Mouse (Mus musculus) kidney, embryonic 15.5 days (tissue): ENCODE data around the gene Sgcg. TPM values are rescaled to one million over a fixed set of nuclear protein-coding genes. Genes with fewer than 3 reads are reported as not detected.

Source experiments
- ATAC-seq: fragments of 200-750 bp; cut with Nextera tagmentation; replicated peaks from 2 replicates; pipeline ENCODE4 v1.8.0; 2017; ENCODE audit warnings: moderate TSS enrichment; ENCODE audit not compliant: low FRiP score
- H3K27ac ChIP-seq: fragments of 300-500 bp; sonication (generic); 2 replicates; pipeline ENCODE4 v1.5.1; 2015; ENCODE audit warnings: mild to moderate bottlenecking, inconsistent platforms
- H3K27me3 ChIP-seq: fragments of 300-500 bp; sonication (generic); 2 replicates; pipeline ENCODE4 v1.6.1; 2015; ENCODE audit warnings: inconsistent platforms
- H3K36me3 ChIP-seq: fragments of 300-500 bp; sonication (generic); 2 replicates; pipeline ENCODE4 v1.6.1; 2015; ENCODE audit warnings: inconsistent platforms
- H3K4me1 ChIP-seq: fragments of 300-500 bp; sonication (generic); 2 replicates; pipeline ENCODE4 v1.6.1; 2015; ENCODE audit warnings: inconsistent platforms
- H3K4me2 ChIP-seq: fragments of 300-500 bp; sonication (generic); 2 replicates; pipeline ENCODE4 v1.6.1; 2015; ENCODE audit warnings: moderate library complexity, mild to moderate bottlenecking, inconsistent platforms
- H3K4me3 ChIP-seq: fragments of 300-500 bp; sonication (generic); replicated peaks from 2 replicates; pipeline ENCODE4 v1.5.1; 2015; ENCODE audit warnings: mild to moderate bottlenecking, inconsistent platforms
- H3K9ac ChIP-seq: fragments of 300-500 bp; sonication (generic); 2 replicates; pipeline ENCODE4 v1.6.1; 2015; ENCODE audit warnings: mild to moderate bottlenecking, inconsistent platforms
- H3K9me3 ChIP-seq: fragments of 300-500 bp; sonication (generic); replicated peaks from 2 replicates; pipeline ENCODE4 v1.6.1; 2016; ENCODE audit warnings: inconsistent platforms
- WGBS: fragments of 180-500 bp; shearing (Covaris S2); methylation state at CpG from one replicate; pipeline ENCODE4 v1.1.7; 2015; ENCODE audit warnings: mixed read lengths; 5-methylcytosine and 5-hydroxymethylcytosine counted together
- polyA plus RNA-seq: library from polyadenylated mRNA; unstranded; fragments of >200 nt; fragmentation: Nextera tagmentation; extraction: Ambion mirVana; gene quantifications from 2 replicates; pipeline ENCODE4 v1.2.1, GENCODE M21; 2015

The Sgcg gene
- polyA plus RNA-seq, result 1.1 and 1.8 TPM in 2 replicates

DNA sequence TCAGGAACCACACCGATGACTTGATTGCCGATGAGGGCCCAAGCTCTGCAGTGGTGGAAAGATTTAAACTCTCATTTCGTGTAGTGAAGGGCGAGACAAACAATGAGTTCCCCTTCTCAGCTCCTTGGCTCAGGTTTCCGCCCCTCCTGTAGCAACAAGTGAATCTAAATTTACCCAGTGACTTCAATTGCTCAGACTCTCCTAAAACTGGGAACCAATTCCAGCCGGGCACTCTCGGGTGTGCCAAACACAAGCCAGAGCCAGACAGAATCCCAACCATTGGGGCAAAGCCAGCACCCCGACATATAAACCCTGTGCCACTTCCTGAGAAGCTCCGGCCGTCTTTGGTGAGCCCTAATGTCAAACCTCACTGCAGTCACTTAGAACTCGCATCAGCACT is at the start of gene Sgcg:
Gene Sgcg (minus strand): TSS at position 139 of the 400 bp plus-strand sequence.
- WGBS, result 18% methylated on average over 11 of the region's 11 CpGs
- Histone ChIP-seq H3K9me3 (no peaks in the 10 kb centered on the region), H3K4me1 (peaks cover 11% of the 10 kb centered on the region), H3K27ac (peak within 1 kb of the TSS; percentile 77), H3K27me3 (no peaks in the 10 kb centered on the region), H3K9ac (no peak within 1 kb of the TSS), H3K4me2 (peak within 1 kb of the TSS; percentile 28), H3K36me3 (no peaks in the 10 kb centered on the region), H3K4me3 (no peak within 1 kb of the TSS)
- peak; percentile 64; the same call in 1 of the 2 replicates for ATAC-seq

- Histone ChIP-seq H3K9ac (no peak overlapping the region), H3K4me2 (no peak overlapping the region), H3K9me3 (no peaks in the 10 kb centered on the region), H3K36me3 (no peaks in the 10 kb centered on the region), H3K27me3 (no peaks in the 10 kb centered on the region), H3K4me3 (no peak overlapping the region), H3K4me1 (no peaks in the 10 kb centered on the region), H3K27ac (no peak overlapping the region)
- 70% methylated on average over 4 of the region's 4 CpGs for WGBS
- no peak for ATAC-seq
Observed at GRCm38 (mm10) chr14:61303969-61304609, 45.8 kb upstream of the Sgcg start.

DNA sequence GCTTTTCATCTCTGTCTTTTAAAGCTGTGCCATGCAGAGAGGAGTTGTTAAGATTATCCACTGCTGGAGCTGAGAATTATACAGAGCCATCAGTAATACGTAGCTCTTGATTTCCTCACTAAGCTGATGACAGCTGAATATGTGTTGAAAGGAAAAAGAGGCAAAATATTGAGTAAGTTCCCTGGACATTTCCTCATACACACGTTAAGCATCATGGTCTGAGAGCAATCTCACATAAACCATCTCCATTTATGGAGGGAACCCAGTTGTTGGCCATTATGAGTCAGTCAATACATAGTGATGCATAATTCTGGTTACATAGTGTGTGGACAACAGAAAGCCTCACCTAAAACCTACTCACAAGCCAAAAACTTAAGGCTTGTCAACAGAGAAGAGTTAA is 44.1 kb upstream of the Sgcg start:
- no peak for ATAC-seq
- no peaks in the 10 kb centered on the region for H3K36me3 ChIP-seq
- H3K27ac ChIP-seq, result no peak overlapping the region
- H3K9ac ChIP-seq, result no peak overlapping the region
- no peaks in the 10 kb centered on the region for H3K27me3 ChIP-seq
- no peak overlapping the region for H3K4me2 ChIP-seq
- H3K4me1 ChIP-seq, result no peaks in the 10 kb centered on the region
- WGBS, result 77% methylated on average over 2 of the region's 2 CpGs
- no peak overlapping the region for H3K4me3 ChIP-seq
- H3K9me3 ChIP-seq, result no peaks in the 10 kb centered on the region

GRCm38 (mm10) chr14:61301323-61301722 is 43.0 kb upstream of the Sgcg start:
- Histone ChIP-seq H3K27ac (no peak overlapping the region), H3K4me1 (no peaks in the 10 kb centered on the region), H3K4me2 (no peak overlapping the region), H3K36me3 (no peaks in the 10 kb centered on the region), H3K9me3 (no peaks in the 10 kb centered on the region), H3K9ac (no peak overlapping the region), H3K4me3 (no peak overlapping the region), H3K27me3 (no peaks in the 10 kb centered on the region)
- WGBS, result 69% methylated on average over 2 of the region's 2 CpGs
- ATAC-seq, result no peak

DNA sequence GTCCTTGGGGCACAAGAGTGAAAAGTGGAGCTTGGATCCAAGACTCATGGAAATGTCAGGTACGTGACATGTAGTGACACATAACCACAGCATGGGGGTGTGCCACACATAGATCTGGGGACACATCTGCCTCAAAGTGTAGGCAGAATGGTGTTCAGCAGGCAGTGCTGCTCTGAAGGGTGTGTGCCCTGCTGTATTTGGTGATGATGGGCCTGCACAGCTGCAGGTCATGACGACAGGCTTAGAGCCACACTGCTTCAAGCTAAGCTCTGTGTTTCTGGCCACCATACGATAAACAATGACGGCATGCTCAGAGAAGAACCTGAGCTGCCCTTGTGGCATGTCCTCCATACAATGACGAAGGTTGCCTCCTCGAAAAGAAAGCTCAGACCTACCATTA is 41.5 kb upstream of the Sgcg start:
- no peak overlapping the region for H3K9ac ChIP-seq
- H3K27me3 ChIP-seq, result no peaks in the 10 kb centered on the region
- 88% methylated on average over 6 of the region's 6 CpGs for WGBS
- no peak for ATAC-seq
- no peak overlapping the region for H3K4me3 ChIP-seq
- H3K27ac ChIP-seq, result no peak overlapping the region
- no peak overlapping the region for H3K4me2 ChIP-seq
- no peaks in the 10 kb centered on the region for H3K4me1 ChIP-seq
- H3K9me3 ChIP-seq, result no peaks in the 10 kb centered on the region
- no peaks in the 10 kb centered on the region for H3K36me3 ChIP-seq

DNA sequence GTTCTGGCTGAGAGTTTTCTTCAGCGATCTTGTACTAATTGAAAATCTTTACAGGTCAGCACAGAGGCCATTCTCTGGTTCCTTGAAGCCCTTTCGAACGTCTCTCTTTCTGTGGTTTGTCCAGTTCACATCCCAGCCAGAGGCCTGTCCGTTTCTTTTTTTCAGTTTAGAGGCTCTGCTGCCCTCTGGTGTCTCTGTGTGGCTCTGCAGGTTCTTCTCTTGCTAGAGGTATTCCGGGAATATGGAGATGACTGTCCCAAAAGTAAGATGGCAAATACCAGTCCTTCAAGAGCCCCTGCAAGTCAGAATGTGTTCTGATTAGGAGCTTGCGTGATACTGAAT is 36.4 kb upstream of the Sgcg start:
- H3K4me1 ChIP-seq, result no peaks in the 10 kb centered on the region
- 20% methylated on average over 6 of the region's 6 CpGs for WGBS
- H3K9me3 ChIP-seq, result no peaks in the 10 kb centered on the region
- no peak for ATAC-seq
- no peaks in the 10 kb centered on the region for H3K36me3 ChIP-seq
- H3K27me3 ChIP-seq, result no peaks in the 10 kb centered on the region
- no peak overlapping the region for H3K4me3 ChIP-seq
- no peak overlapping the region for H3K9ac ChIP-seq
- H3K27ac ChIP-seq, result no peak overlapping the region
- peak overlapping the region; percentile 35; the same call in 1 of the 2 replicates for H3K4me2 ChIP-seq

GRCm38 (mm10) chr14:61293884-61294737 is 35.8 kb upstream of the Sgcg start:
- 48% methylated on average over 16 of the region's 16 CpGs for WGBS
- H3K9me3 ChIP-seq, result no peaks in the 10 kb centered on the region
- no peaks in the 10 kb centered on the region for H3K27me3 ChIP-seq
- no peak overlapping the region for H3K4me3 ChIP-seq
- peak overlapping the region; percentile 35; the same call in 1 of the 2 replicates for H3K4me2 ChIP-seq
- no peak overlapping the region for H3K27ac ChIP-seq
- H3K36me3 ChIP-seq, result no peaks in the 10 kb centered on the region
- H3K9ac ChIP-seq, result no peak overlapping the region
- no peak for ATAC-seq
- H3K4me1 ChIP-seq, result no peaks in the 10 kb centered on the region

DNA sequence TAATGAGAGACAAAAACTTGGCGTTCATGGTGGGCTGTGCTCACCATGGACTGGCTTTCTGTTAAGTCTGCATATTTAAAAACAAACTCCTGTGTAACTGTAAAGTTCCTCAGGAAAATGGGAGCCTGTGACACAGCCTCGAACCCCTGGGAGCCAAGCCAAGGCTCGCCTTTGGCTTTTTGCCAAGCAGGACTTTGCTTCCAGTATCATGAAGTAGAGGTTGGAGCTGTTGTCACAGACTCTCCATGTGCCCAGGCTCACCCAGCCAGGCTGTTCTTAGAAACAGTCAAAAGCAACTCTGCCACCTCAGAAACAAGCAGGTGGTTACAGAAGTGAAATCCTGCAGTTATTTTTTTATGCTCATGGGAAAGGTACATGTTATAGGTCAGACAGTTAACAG is 32.4 kb upstream of the Sgcg start:
- H3K9me3 ChIP-seq, result no peaks in the 10 kb centered on the region
- ATAC-seq, result no peak
- no peak overlapping the region for H3K27ac ChIP-seq
- 55% methylated on average over 3 of the region's 3 CpGs for WGBS
- no peaks in the 10 kb centered on the region for H3K27me3 ChIP-seq
- H3K36me3 ChIP-seq, result no peaks in the 10 kb centered on the region
- H3K9ac ChIP-seq, result no peak overlapping the region
- no peaks in the 10 kb centered on the region for H3K4me1 ChIP-seq
- H3K4me3 ChIP-seq, result no peak overlapping the region
- no peak overlapping the region for H3K4me2 ChIP-seq

DNA sequence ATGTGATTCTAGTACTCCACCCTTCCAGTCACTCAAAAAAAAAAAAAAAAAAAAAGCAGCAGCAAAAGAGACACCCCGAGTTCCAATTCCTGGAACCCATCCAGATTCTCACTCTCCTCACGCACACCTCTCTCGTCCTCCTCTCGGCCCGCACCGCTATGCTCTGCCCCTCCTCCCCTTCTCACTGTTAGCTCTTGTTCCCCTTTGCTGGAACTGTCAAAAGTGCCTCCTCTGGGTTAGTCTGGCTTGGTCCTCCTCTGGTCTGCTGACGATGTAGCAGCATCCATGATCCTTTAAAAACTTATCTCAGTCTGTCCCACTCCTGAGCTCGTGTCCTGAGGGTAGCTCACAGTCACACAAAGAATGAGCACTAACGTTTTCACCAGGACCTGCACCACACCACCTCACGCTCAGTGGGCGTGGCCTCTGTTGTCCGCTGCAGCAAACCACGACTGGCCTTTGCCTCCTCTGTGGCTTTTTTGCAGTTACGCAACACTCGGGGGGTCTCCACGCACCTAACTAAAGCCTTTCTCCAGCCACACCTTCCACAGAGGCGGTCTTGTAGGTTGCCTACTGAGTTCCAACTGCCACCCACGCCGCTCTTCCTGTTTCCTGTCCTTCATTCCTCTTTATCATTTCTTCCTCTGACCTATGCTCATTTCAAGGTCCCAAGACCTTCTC is 30.5 kb upstream of the Sgcg start:
- H3K4me3 ChIP-seq, result no peak overlapping the region
- ATAC-seq, result no peak
- H3K4me1 ChIP-seq, result no peaks in the 10 kb centered on the region
- H3K9ac ChIP-seq, result no peak overlapping the region
- no peaks in the 10 kb centered on the region for H3K9me3 ChIP-seq
- no peaks in the 10 kb centered on the region for H3K36me3 ChIP-seq
- H3K27me3 ChIP-seq, result no peaks in the 10 kb centered on the region
- H3K27ac ChIP-seq, result no peak overlapping the region
- 74% methylated on average over 19 of the region's 19 CpGs for WGBS
- H3K4me2 ChIP-seq, result no peak overlapping the region

DNA sequence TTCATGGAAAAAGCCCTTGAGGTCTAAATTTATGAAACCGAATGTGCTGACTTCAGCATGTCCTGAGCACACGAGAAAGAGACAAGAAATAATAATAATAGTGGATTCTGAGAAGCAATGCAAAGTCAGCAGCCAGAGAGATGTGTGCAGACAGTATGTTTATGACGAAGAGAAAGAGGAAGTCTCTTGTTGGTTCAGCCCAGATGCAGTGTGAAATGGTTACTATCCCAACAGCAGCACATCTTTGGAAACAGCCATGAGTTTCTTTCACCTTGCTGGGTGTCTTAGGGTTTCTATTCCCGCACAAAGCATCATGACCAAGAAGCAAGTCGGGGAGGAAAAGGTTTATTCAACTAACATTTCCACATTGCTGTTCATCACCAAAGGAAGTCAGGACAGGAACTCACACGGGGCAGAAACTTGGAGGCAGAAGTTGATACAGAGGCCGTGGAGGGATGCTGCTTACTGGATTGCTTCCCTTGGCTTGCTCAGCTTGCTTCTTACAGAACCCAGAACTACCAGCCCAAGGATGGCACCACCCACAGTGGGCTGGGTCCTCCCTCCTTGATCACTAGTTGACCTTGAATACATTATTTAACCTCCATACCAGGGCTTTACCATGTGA is 20.5 kb upstream of the Sgcg start:
- H3K4me3 ChIP-seq, result no peak overlapping the region
- H3K27ac ChIP-seq, result no peak overlapping the region
- no peaks in the 10 kb centered on the region for H3K9me3 ChIP-seq
- H3K4me1 ChIP-seq, result peaks cover 11% of the 10 kb centered on the region
- H3K4me2 ChIP-seq, result no peak overlapping the region
- ATAC-seq, result no peak
- H3K27me3 ChIP-seq, result peaks cover 23% of the 10 kb centered on the region
- no peak overlapping the region for H3K9ac ChIP-seq
- WGBS, result 75% methylated on average over 7 of the region's 7 CpGs
- no peaks in the 10 kb centered on the region for H3K36me3 ChIP-seq

GRCm38 (mm10) chr14:61277285-61277684 is 19.0 kb upstream of the Sgcg start:
- peaks cover 11% of the 10 kb centered on the region for H3K4me1 ChIP-seq
- no peaks in the 10 kb centered on the region for H3K9me3 ChIP-seq
- no peak overlapping the region for H3K27ac ChIP-seq
- ATAC-seq, result no peak
- 40% methylated on average over 1 of the region's 1 CpGs for WGBS
- no peaks in the 10 kb centered on the region for H3K36me3 ChIP-seq
- no peak overlapping the region for H3K4me3 ChIP-seq
- H3K27me3 ChIP-seq, result peaks cover 31% of the 10 kb centered on the region
- H3K9ac ChIP-seq, result no peak overlapping the region
- H3K4me2 ChIP-seq, result no peak overlapping the region
